Comparison of ENCODE assay signal across 8 mouse cellular contexts in the genomic region with DNA sequence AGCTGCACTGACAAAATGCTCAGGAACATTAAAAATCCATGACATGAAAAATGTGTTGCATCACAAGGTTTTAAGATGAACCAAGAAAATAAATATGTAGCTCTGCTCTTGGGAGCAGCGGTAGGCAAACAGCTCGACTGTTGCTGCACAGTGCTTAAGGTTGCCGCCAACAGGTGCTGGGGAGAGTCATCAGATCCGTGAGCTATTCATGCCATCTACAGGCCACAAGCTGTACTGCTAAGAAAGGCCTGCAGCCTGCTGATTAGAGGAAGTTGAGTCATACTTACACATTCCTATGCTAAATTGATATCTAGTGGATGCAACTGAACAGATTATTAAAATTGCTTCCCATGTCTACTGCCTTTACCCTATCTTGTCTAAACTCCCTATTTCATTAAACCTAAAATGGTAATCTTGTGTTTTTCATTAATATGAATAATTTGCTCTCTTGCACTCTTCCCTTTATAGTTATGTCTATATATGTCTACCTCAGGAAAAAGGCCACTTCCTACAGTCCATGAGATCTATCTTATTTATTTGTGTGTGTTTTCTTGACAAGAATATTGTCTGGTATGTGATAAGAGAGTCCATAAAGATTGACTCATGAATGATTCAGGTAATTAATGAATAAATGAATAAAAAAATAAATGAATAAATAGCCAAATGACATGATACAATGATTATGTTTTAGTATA.
DNase-seq lines count a peak whose midpoint lies in the region; ATAC-seq and TF ChIP-seq lines count a peak whose summit lies in the region.
"Had no signal": no experiment of that assay in that cellular context is flagged by ENCODE, and none has a peak within 500 bp of the region (broad histone marks: within the 10 kb centered on the region; RNA-seq: fewer than 3 reads in every experiment).

No protein-coding gene starts in this region.

- POLR2A ChIA-PET in Patski (lab: Charles Lee), result interaction anchor here (0.9 kb wide), 1 partner anchor 18 kb away, joined by 5 read pairs; no protein-coding TSS in a partner anchor

- WGBS in forebrain, embryonic 13.5 days, result 4% methylated on average over 4 of the region's 4 CpGs
- 2% methylated on average over 4 of the region's 4 CpGs for WGBS in hindbrain, embryonic 16.5 days

- H3K27me3 ChIP-seq in Patski, result no peaks in the 10 kb centered on the region
- no peaks in the 10 kb centered on the region for H3K27me3 ChIP-seq in forebrain, embryonic 13.5 days
- H3K27me3 ChIP-seq in hindbrain, embryonic 16.5 days (replicated peaks; ENCODE audit: control insufficient read depth, insufficient read depth, low read length), result no peaks in the 10 kb centered on the region

- no peak overlapping the region for H3K9ac ChIP-seq in forebrain, embryonic 13.5 days
- no peak overlapping the region for H3K9ac ChIP-seq in hindbrain, embryonic 16.5 days (ENCODE audit: low read depth, low read length)

- DNase-seq in Patski (ENCODE audit: low read depth, low spot score), result no peak
- peak; percentile 44 for DNase-seq in c-Kit-positive CD71-negative TER-119-negative erythroid progenitor cells, embryonic 14.5 days (ENCODE audit: low read depth)
- DNase-seq in layer of hippocampus, postnatal 25 days (ENCODE audit: extremely low spot score in 1 of 2, low spot score in 1 of 2), result peak; percentile 24 to 63
- DNase-seq in lung, postnatal 36 days, result peak; percentile 60
- peak; percentile 66 to 74 for DNase-seq in right cerebral cortex, postnatal 36 days (ENCODE audit: low spot score in 2 of 2)

- peak; percentile 69 for TF ChIP-seq CTCF in Patski (IDR thresholded peaks at IDR 0.05)

- no peak overlapping the region for H3K4me2 ChIP-seq in forebrain, embryonic 13.5 days
- H3K4me2 ChIP-seq in hindbrain, embryonic 16.5 days (ENCODE audit: low read length), result no peak overlapping the region

- H3K27ac ChIP-seq in forebrain, embryonic 13.5 days, result no peak overlapping the region
- H3K27ac ChIP-seq in hindbrain, embryonic 16.5 days (ENCODE audit: low read depth, low read length), result no peak overlapping the region
- H3K27ac ChIP-seq: macrophage had no signal

- CTCF ChIA-PET in Patski (lab: Charles Lee), result no interaction called here

- no peak overlapping the region for H3K4me3 ChIP-seq in forebrain, embryonic 13.5 days
- no peak overlapping the region for H3K4me3 ChIP-seq in hindbrain, embryonic 16.5 days (ENCODE audit: low read length)

- no peaks in the 10 kb centered on the region for H3K9me3 ChIP-seq in forebrain, embryonic 13.5 days (replicated peaks)
- H3K9me3 ChIP-seq in hindbrain, embryonic 16.5 days (ENCODE audit: control insufficient read depth, low read length), result no peaks in the 10 kb centered on the region

- H3K4me1 ChIP-seq in forebrain, embryonic 13.5 days, result no peaks in the 10 kb centered on the region
- H3K4me1 ChIP-seq in hindbrain, embryonic 16.5 days (ENCODE audit: control insufficient read depth, insufficient read depth, low read depth, low read length), result no peaks in the 10 kb centered on the region

- in situ Hi-C loops in Patski (cut with MboI; ENCODE audit: low pct_unique_long_range_greater_than_20kb), result no loop called here

- H3K36me3 ChIP-seq in forebrain, embryonic 13.5 days (ENCODE audit: poor library complexity, severe bottlenecking), result no peaks in the 10 kb centered on the region
- H3K36me3 ChIP-seq in hindbrain, embryonic 16.5 days (ENCODE audit: control insufficient read depth, insufficient read depth, low read length), result no peaks in the 10 kb centered on the region

- peak; percentile 85 for ATAC-seq in Patski
- peak; percentile 100 for ATAC-seq in forebrain, embryonic 13.5 days
- peak; percentile 97 for ATAC-seq in hindbrain, embryonic 16.5 days
